Mouse (Mus musculus): ENCODE measurements around the gene Krt81. TPM values are rescaled to one million over a fixed set of nuclear protein-coding genes. Genes with fewer than 3 reads are reported as not detected.

The Krt81 gene
- polyA plus RNA-seq, 1 experiment from 2014 or later = not detected

GRCm38 (mm10) chr15:101412188-101412587, 51.4 kb downstream of the Krt81 start:
- 20% methylated on average over 31 of the region's 31 CpGs for WGBS
- no peaks in the 10 kb centered on the region for H3K9me3 ChIP-seq (ENCODE audit: control insufficient read depth, low read length)
- H3K27ac ChIP-seq (ENCODE audit: low read depth, low read length) = no peak overlapping the region
- no peaks in the 10 kb centered on the region for H3K36me3 ChIP-seq (ENCODE audit: control insufficient read depth, insufficient read depth, low read length)
- H3K4me1 ChIP-seq (replicated peaks; ENCODE audit: control insufficient read depth, insufficient read depth, low read length) = no peaks in the 10 kb centered on the region
- no peak overlapping the region for H3K4me2 ChIP-seq (ENCODE audit: low read depth, low read length, severe bottlenecking)
- no peak overlapping the region for H3K9ac ChIP-seq (ENCODE audit: low read length)
- H3K27me3 ChIP-seq (ENCODE audit: control insufficient read depth, insufficient read depth, low read length) = peaks cover 9% of the 10 kb centered on the region
- no peak for ATAC-seq (replicated peaks; ENCODE audit: low FRiP score)
- DNase-seq (ENCODE audit: low spot score) = no peak
- H3K4me3 ChIP-seq (ENCODE audit: low read depth, low read length) = no peak overlapping the region

GRCm38 (mm10) chr15:101410775-101411174, 52.8 kb downstream of the Krt81 start, which contains the start of gene Krt7:
Krt7 (plus strand) TSS chr15:101411043.
- H3K27me3 ChIP-seq (ENCODE audit: control insufficient read depth, insufficient read depth, low read length) = peaks cover 9% of the 10 kb centered on the region
- no peaks in the 10 kb centered on the region for H3K9me3 ChIP-seq (ENCODE audit: control insufficient read depth, low read length)
- no peak within 1 kb of the TSS for H3K9ac ChIP-seq (ENCODE audit: low read length)
- H3K4me3 ChIP-seq (ENCODE audit: low read depth, low read length) = no peak within 1 kb of the TSS
- H3K36me3 ChIP-seq (ENCODE audit: control insufficient read depth, insufficient read depth, low read length) = no peaks in the 10 kb centered on the region
- H3K4me2 ChIP-seq (ENCODE audit: low read depth, low read length, severe bottlenecking) = no peak within 1 kb of the TSS
- WGBS = 67% methylated on average over 2 of the region's 2 CpGs
- no peak within 1 kb of the TSS for H3K27ac ChIP-seq (ENCODE audit: low read depth, low read length)
- no peak for DNase-seq (ENCODE audit: low spot score)
- ATAC-seq (replicated peaks; ENCODE audit: low FRiP score) = no peak
- H3K4me1 ChIP-seq (replicated peaks; ENCODE audit: control insufficient read depth, insufficient read depth, low read length) = no peaks in the 10 kb centered on the region

Other genes starting within 250 kb of the Krt81 start
- 4.6 and 5.6 TPM in 2 replicates for gene Grasp, start 239.6 kb downstream of the Krt81 start, polyA plus RNA-seq (2014; fragmentation: Nextera tagmentation; extraction: Ambion mirVana)
- 2.6 and 2.7 TPM in 2 replicates for gene Nr4a1, start 209.5 kb downstream of the Krt81 start, polyA plus RNA-seq (2014; fragmentation: Nextera tagmentation; extraction: Ambion mirVana)
- 62.1 and 65.7 TPM in 2 replicates for gene Atg101, start 179.5 kb downstream of the Krt81 start, polyA plus RNA-seq (2014; fragmentation: Nextera tagmentation; extraction: Ambion mirVana)
- 0.21 and 0.71 TPM in 2 replicates for gene 6030408B16Rik, start 170.5 kb downstream of the Krt81 start, polyA plus RNA-seq (2014; fragmentation: Nextera tagmentation; extraction: Ambion mirVana)
- not detected in 2 replicates for gene Krt80, start 93.6 kb downstream of the Krt81 start, polyA plus RNA-seq (2014; fragmentation: Nextera tagmentation; extraction: Ambion mirVana)
- 6.8 and 9.3 TPM in 2 replicates for gene Krt7, start 52.7 kb downstream of the Krt81 start, polyA plus RNA-seq (2014; fragmentation: Nextera tagmentation; extraction: Ambion mirVana)
- 0.12 TPM in 1 of 2 replicates, not detected in the other for gene Krt87, start 24.9 kb downstream of the Krt81 start, polyA plus RNA-seq (2014; fragmentation: Nextera tagmentation; extraction: Ambion mirVana)
- gene Krt88, start 16.0 kb downstream of the Krt81 start, polyA plus RNA-seq (2014; fragmentation: Nextera tagmentation; extraction: Ambion mirVana) = not detected in 2 replicates
- not detected in 2 replicates for gene Krt86, start 9.7 kb upstream of the Krt81 start, polyA plus RNA-seq (2014; fragmentation: Nextera tagmentation; extraction: Ambion mirVana)
- gene Krt83, start 27.8 kb upstream of the Krt81 start, polyA plus RNA-seq (2014; fragmentation: Nextera tagmentation; extraction: Ambion mirVana) = 0.27 TPM in 1 of 2 replicates, not detected in the other
- gene Gm49425, start 53.5 kb upstream of the Krt81 start, polyA plus RNA-seq (2014; fragmentation: Nextera tagmentation; extraction: Ambion mirVana) = not detected in 2 replicates
- gene Krt84, start 69.1 kb upstream of the Krt81 start, polyA plus RNA-seq (2014; fragmentation: Nextera tagmentation; extraction: Ambion mirVana) = not detected in 2 replicates
- gene Krt82, start 86.9 kb upstream of the Krt81 start, polyA plus RNA-seq (2014; fragmentation: Nextera tagmentation; extraction: Ambion mirVana) = not detected in 2 replicates
- gene Krt90, start 99.2 kb upstream of the Krt81 start, polyA plus RNA-seq (2014; fragmentation: Nextera tagmentation; extraction: Ambion mirVana) = 0.21 and 0.41 TPM in 2 replicates
- not detected in 2 replicates for gene Krt75, start 110.2 kb upstream of the Krt81 start, polyA plus RNA-seq (2014; fragmentation: Nextera tagmentation; extraction: Ambion mirVana)
- not detected in 2 replicates for gene Gm5414, start 164.4 kb upstream of the Krt81 start, polyA plus RNA-seq (2014; fragmentation: Nextera tagmentation; extraction: Ambion mirVana)
- not detected in 2 replicates for gene Gm5478, start 183.6 kb upstream of the Krt81 start, polyA plus RNA-seq (2014; fragmentation: Nextera tagmentation; extraction: Ambion mirVana)
- gene Krt6b, start 216.5 kb upstream of the Krt81 start, polyA plus RNA-seq (2014; fragmentation: Nextera tagmentation; extraction: Ambion mirVana) = not detected in 2 replicates
- not detected in 2 replicates for gene Krt6a, start 230.6 kb upstream of the Krt81 start, polyA plus RNA-seq (2014; fragmentation: Nextera tagmentation; extraction: Ambion mirVana)
- gene Krt5, start 249.1 kb upstream of the Krt81 start, polyA plus RNA-seq (2014; fragmentation: Nextera tagmentation; extraction: Ambion mirVana) = 0.57 and 0.67 TPM in 2 replicates